Mouse (Mus musculus) kidney, adult 2 months (tissue): Measurements from ENCODE around the gene Gm49721.
"Not testable (repeated sequence)": the region's sequence is repeated elsewhere in the genome, so short reads cannot be mapped to it uniquely, and the experiment has no call there.

Experiments
- CTCF ChIP-seq: fragments of 200-500 bp; conservative IDR thresholded peaks from 2 replicates; pipeline ENCODE4 v1.5.1; 2011; ENCODE audit warnings: low read depth, mild to moderate bottlenecking, control low read depth, low read length, moderate library complexity, mixed read lengths; ENCODE audit not compliant: insufficient read depth, insufficient read length
- POLR2A ChIP-seq: fragments of 200-500 bp; IDR thresholded peaks from one replicate; pipeline ENCODE4 v1.6.1; 2011; ENCODE audit warnings: low read depth, low read length, control low read depth

GRCm38 (mm10) chr17:7009440-7009839 lies 30.7 kb downstream of the Gm49721 start:
- not testable (repeated sequence) for TF ChIP-seq CTCF, POLR2A
